Mouse (Mus musculus) liver, embryonic 13.5 days (tissue): ENCODE measurements at regions not wholly inside any gene's neighbourhood (a gene's known extent, or its start where the extent isn't known, plus 50 kb on each side); places are given as distances from the start of the nearest gene placed in this dataset.

Experiments used
- ATAC-seq: fragments of 200-750 bp; cut with Nextera tagmentation; 2 replicates; pipeline ENCODE4 v1.8.0; 2017; ENCODE audit warnings: low read depth, mild to moderate bottlenecking, moderate number of reproducible peaks, moderate library complexity
- DNase-seq: peaks from one replicate; pipeline ENCODE4 v3.0.0; 2022
- H3K27ac ChIP-seq: fragments of 300-500 bp; sonication (generic); 2 replicates; pipeline ENCODE4 v1.5.1; 2015; ENCODE audit warnings: moderate library complexity, mild to moderate bottlenecking, inconsistent platforms
- H3K27me3 ChIP-seq: fragments of 300-500 bp; sonication (generic); 2 replicates; pipeline ENCODE4 v1.6.1; 2015; ENCODE audit warnings: mild to moderate bottlenecking, inconsistent platforms
- H3K36me3 ChIP-seq: fragments of 300-500 bp; sonication (generic); 2 replicates; pipeline ENCODE4 v1.6.1; 2015; ENCODE audit warnings: mild to moderate bottlenecking, inconsistent platforms
- H3K4me1 ChIP-seq: fragments of 300-500 bp; sonication (generic); replicated peaks from 2 replicates; pipeline ENCODE4 v1.6.1; 2015; ENCODE audit warnings: inconsistent platforms
- H3K4me2 ChIP-seq: fragments of 300-500 bp; sonication (generic); 2 replicates; pipeline ENCODE4 v1.6.1; 2015; ENCODE audit warnings: inconsistent platforms, mild to moderate bottlenecking, moderate library complexity
- H3K4me3 ChIP-seq: fragments of 300-500 bp; sonication (generic); replicated peaks from 2 replicates; pipeline ENCODE4 v1.5.1; 2015; ENCODE audit warnings: mild to moderate bottlenecking, inconsistent platforms
- H3K9ac ChIP-seq: fragments of 300-500 bp; sonication (generic); 2 replicates; pipeline ENCODE4 v1.6.1; 2015; ENCODE audit warnings: mild to moderate bottlenecking, inconsistent platforms
- H3K9me3 ChIP-seq: fragments of 300-500 bp; sonication (generic); replicated peaks from 2 replicates; pipeline ENCODE4 v1.6.1; 2016; ENCODE audit warnings: inconsistent platforms
- WGBS: fragments of 180-500 bp; shearing (Covaris S2); methylation state at CpG from one replicate; pipeline ENCODE4 v1.1.7; 2015; ENCODE audit not compliant: insufficient replicate concordance; 5-methylcytosine and 5-hydroxymethylcytosine counted together

DNA sequence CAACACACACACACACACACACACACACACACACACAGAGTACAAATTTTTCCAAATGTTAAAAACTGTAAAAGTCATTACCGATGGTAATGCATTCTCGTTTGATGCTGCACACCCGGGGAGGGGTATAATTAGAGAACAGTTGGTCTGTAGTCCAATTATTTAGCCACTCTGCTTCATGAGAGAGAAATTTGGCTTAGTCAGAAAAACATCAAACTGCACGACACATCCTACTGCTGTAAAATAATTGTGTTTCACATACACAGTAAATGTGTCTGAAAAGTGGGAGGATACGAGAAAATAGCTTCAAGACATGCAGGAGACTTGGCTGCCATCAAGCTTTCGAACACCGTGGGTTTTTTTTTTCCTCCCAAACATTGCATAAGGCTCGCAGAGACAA lies 194.5 kb upstream of the Tox3 start:
- 65% methylated on average over 8 of the region's 8 CpGs for WGBS
- no peaks in the 10 kb centered on the region for H3K4me1 ChIP-seq
- H3K27me3 ChIP-seq = no peaks in the 10 kb centered on the region
- 0 out of 2 replicates have a peak, but pooled peaks cover 6% of the 10 kb centered on the region for H3K9me3 ChIP-seq
- H3K27ac ChIP-seq = no peak overlapping the region
- DNase-seq (no peak), ATAC-seq (no peak)
- H3K36me3 ChIP-seq = no peaks in the 10 kb centered on the region
- no peak overlapping the region for H3K4me3 ChIP-seq
- H3K9ac ChIP-seq = no peak overlapping the region
- no peak overlapping the region for H3K4me2 ChIP-seq

DNA sequence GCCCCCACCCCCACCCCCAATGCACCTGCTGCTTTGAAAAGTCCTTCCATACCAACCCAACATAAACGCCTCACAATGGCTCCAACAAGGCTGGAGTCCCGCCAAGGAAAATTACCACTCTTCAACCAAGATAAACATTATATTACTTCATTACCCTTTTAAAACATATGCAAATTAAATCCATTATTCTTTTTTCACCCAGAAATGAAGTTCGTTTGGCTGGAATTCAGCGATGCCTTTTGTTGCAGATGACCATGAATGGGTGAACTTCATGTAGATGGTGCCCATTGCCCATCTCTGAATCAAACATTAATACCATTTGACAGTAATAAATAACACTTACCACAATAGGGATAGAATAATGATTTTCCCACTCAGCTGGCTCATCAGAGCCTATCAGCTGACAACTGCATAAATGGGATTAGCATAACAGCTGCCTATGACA lies 188.1 kb upstream of the Tox3 start:
- Histone ChIP-seq H3K27me3 (no peaks in the 10 kb centered on the region), H3K4me3 (no peak overlapping the region), H3K9ac (no peak overlapping the region), H3K9me3 (0 out of 2 replicates have a peak, but pooled peaks cover 9% of the 10 kb centered on the region), H3K4me1 (no peaks in the 10 kb centered on the region), H3K36me3 (no peaks in the 10 kb centered on the region), H3K4me2 (no peak overlapping the region), H3K27ac (no peak overlapping the region)
- 70% methylated on average over 4 of the region's 4 CpGs for WGBS
- DNase-seq (no peak), ATAC-seq (no peak)

- Histone ChIP-seq H3K4me1 (no peaks in the 10 kb centered on the region), H3K36me3 (no peaks in the 10 kb centered on the region), H3K27ac (no peak overlapping the region), H3K4me3 (no peak overlapping the region), H3K9me3 (0 out of 2 replicates have a peak, but pooled peaks cover 9% of the 10 kb centered on the region), H3K4me2 (no peak overlapping the region), H3K27me3 (no peaks in the 10 kb centered on the region), H3K9ac (no peak overlapping the region)
- ATAC-seq (no peak), DNase-seq (no peak)
- 62% methylated on average over 8 of the region's 8 CpGs for WGBS
Measured at GRCm38 (mm10) chr8:90535515-90536156, 187.5 kb upstream of the Tox3 start.

DNA sequence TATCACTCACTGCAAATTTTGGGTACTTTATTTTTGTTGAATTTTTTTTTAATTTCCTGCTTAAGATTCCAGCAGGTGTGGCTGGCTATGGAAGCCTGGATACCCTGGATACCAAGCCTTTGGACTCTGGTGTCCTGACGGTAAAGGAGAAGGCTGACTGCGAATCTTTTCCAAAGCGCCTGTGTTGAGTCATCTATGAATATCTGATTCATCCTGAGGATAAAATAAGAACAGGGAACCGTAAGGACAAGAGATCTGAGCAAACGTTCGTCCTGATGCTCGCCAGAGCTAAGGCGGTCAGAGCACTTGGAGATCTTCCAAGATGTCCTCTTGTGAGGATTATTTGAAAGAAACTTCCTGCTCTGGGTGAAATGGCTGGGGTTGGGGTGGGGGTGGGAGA lies 173.2 kb upstream of the Tox3 start:
- no peak for ATAC-seq

GRCm38 (mm10) chr8:90520186-90520585 lies 172.0 kb upstream of the Tox3 start:
- H3K36me3 ChIP-seq = no peaks in the 10 kb centered on the region
- no peak for DNase-seq
- no peaks in the 10 kb centered on the region for H3K4me1 ChIP-seq
- no peaks in the 10 kb centered on the region for H3K27me3 ChIP-seq
- no peaks in the 10 kb centered on the region for H3K9me3 ChIP-seq
- H3K27ac ChIP-seq = no peak overlapping the region
- no peak overlapping the region for H3K9ac ChIP-seq
- WGBS = 41% methylated on average over 4 of the region's 4 CpGs
- no peak for ATAC-seq
- H3K4me2 ChIP-seq = no peak overlapping the region
- H3K4me3 ChIP-seq = no peak overlapping the region

More for the DNA sequence above, 173.2 kb upstream of the Tox3 start:
- Histone ChIP-seq H3K4me2 (no peak overlapping the region), H3K27me3 (no peaks in the 10 kb centered on the region), H3K36me3 (no peaks in the 10 kb centered on the region), H3K9me3 (no peaks in the 10 kb centered on the region), H3K9ac (no peak overlapping the region), H3K27ac (no peak overlapping the region), H3K4me3 (no peak overlapping the region), H3K4me1 (no peaks in the 10 kb centered on the region)
- no peak for DNase-seq
- WGBS = 77% methylated on average over 8 of the region's 8 CpGs

DNA sequence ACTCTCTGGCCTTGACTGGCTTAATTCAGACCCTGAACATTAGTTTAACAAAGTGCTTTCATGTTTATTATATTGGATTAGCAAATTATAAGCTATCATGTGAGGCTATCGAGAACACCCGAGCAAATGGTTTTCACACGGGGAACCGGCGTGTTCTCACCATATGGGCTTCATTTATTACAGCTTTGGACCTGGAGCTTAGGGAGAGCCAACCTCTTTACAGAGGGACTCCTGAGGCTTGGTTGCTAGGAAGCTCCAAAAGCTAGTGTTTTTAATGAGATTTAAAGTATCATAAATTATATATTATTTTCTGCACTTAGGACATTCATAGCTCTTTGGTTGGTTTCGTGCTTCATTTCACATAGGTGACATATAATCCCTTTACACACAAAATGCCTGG lies 171.4 kb upstream of the Tox3 start:
- no peak overlapping the region for H3K27ac ChIP-seq
- no peak for DNase-seq

GRCm38 (mm10) chr8:90514191-90514590 lies 166.0 kb upstream of the Tox3 start:
- no peak overlapping the region for H3K4me2 ChIP-seq
- H3K9ac ChIP-seq = no peak overlapping the region
- H3K4me1 ChIP-seq = no peaks in the 10 kb centered on the region
- WGBS = 32% methylated on average over 3 of the region's 3 CpGs
- DNase-seq = no peak
- H3K9me3 ChIP-seq = no peaks in the 10 kb centered on the region
- no peak overlapping the region for H3K27ac ChIP-seq
- H3K36me3 ChIP-seq = no peaks in the 10 kb centered on the region
- ATAC-seq = no peak
- H3K27me3 ChIP-seq = no peaks in the 10 kb centered on the region
- no peak overlapping the region for H3K4me3 ChIP-seq

More for the DNA sequence above, 171.4 kb upstream of the Tox3 start:
- no peak overlapping the region for H3K4me2 ChIP-seq
- no peaks in the 10 kb centered on the region for H3K27me3 ChIP-seq
- ATAC-seq = no peak
- 78% methylated on average over 6 of the region's 6 CpGs for WGBS
- no peak overlapping the region for H3K9ac ChIP-seq
- no peaks in the 10 kb centered on the region for H3K36me3 ChIP-seq
- no peaks in the 10 kb centered on the region for H3K9me3 ChIP-seq
- no peak overlapping the region for H3K4me3 ChIP-seq
- no peaks in the 10 kb centered on the region for H3K4me1 ChIP-seq

- no peak for ATAC-seq
Measured at GRCm38 (mm10) chr8:90513601-90514000, 165.5 kb upstream of the Tox3 start.

DNA sequence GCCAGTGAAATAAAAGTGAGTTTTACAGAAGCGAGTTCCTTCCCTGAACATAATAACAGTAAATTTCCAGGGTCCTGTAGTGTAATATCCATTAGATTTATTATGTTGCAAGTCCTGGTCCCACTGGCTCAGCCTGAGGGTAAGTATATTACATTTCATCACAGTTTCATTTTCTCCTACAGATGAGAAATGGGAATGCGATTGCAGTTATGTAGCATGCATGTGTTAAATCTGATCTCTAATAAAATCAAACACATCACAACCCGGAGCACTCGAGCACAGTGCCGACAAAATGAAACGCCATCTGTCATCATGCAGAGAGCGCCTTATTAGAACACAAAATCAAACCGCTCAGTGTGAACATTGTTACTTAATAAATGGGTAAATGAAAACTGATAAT lies 165.0 kb upstream of the Tox3 start:
- H3K36me3 ChIP-seq = no peaks in the 10 kb centered on the region
- 78% methylated on average over 8 of the region's 8 CpGs for WGBS
- ATAC-seq = no peak

More at GRCm38 (mm10) chr8:90513601-90514000, 165.5 kb upstream of the Tox3 start:
- H3K36me3 ChIP-seq = no peaks in the 10 kb centered on the region
- no peak overlapping the region for H3K4me2 ChIP-seq
- no peak for DNase-seq
- WGBS = 80% methylated on average over 4 of the region's 4 CpGs
- no peaks in the 10 kb centered on the region for H3K4me1 ChIP-seq
- H3K9ac ChIP-seq = no peak overlapping the region
- H3K27me3 ChIP-seq = no peaks in the 10 kb centered on the region
- H3K9me3 ChIP-seq = no peaks in the 10 kb centered on the region
- no peak overlapping the region for H3K27ac ChIP-seq
- H3K4me3 ChIP-seq = no peak overlapping the region

DNA sequence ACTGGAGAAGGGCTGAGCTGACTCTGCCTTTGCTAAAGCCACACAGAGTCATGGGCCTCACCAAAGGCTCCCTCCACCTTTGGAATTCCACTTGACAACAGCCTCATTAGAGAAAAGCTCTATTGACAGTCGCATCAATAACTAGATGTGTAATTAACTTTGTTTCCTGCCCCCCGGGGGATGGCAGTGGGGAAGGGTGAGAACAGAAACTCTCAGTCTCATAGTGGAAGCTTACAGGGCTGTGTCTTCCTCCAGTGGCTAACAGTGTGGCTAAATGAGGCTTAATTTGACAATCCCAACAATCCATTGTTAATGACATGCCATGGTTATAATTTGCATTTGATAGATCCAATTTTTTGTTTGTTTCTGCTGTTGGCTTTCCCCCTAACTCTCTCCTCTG lies 164.5 kb upstream of the Tox3 start:
- H3K4me1 ChIP-seq = no peaks in the 10 kb centered on the region
- no peak overlapping the region for H3K4me2 ChIP-seq
- no peak overlapping the region for H3K9ac ChIP-seq
- H3K36me3 ChIP-seq = no peaks in the 10 kb centered on the region
- H3K27me3 ChIP-seq = no peaks in the 10 kb centered on the region
- 40% methylated on average over 2 of the region's 2 CpGs for WGBS
- ATAC-seq (no peak), DNase-seq (no peak)
- no peak overlapping the region for H3K4me3 ChIP-seq
- H3K27ac ChIP-seq = no peak overlapping the region
- H3K9me3 ChIP-seq = no peaks in the 10 kb centered on the region

More for the DNA sequence above, 165.0 kb upstream of the Tox3 start:
- no peak overlapping the region for H3K27ac ChIP-seq
- no peak overlapping the region for H3K9ac ChIP-seq
- DNase-seq = no peak
- no peaks in the 10 kb centered on the region for H3K4me1 ChIP-seq
- H3K4me2 ChIP-seq = no peak overlapping the region
- no peak overlapping the region for H3K4me3 ChIP-seq
- no peaks in the 10 kb centered on the region for H3K27me3 ChIP-seq
- no peaks in the 10 kb centered on the region for H3K9me3 ChIP-seq

- WGBS = 66% methylated on average over 5 of the region's 5 CpGs
Measured at GRCm38 (mm10) chr8:90504521-90504920, 156.4 kb upstream of the Tox3 start.

GRCm38 (mm10) chr8:90503306-90503705 lies 155.2 kb upstream of the Tox3 start:
- no peaks in the 10 kb centered on the region for H3K27me3 ChIP-seq
- WGBS = 24% methylated on average over 2 of the region's 2 CpGs

More at GRCm38 (mm10) chr8:90504521-90504920, 156.4 kb upstream of the Tox3 start:
- H3K27me3 ChIP-seq = no peaks in the 10 kb centered on the region
- no peaks in the 10 kb centered on the region for H3K9me3 ChIP-seq
- H3K27ac ChIP-seq = no peak overlapping the region
- no peaks in the 10 kb centered on the region for H3K36me3 ChIP-seq
- DNase-seq (no peak), ATAC-seq (no peak)
- no peak overlapping the region for H3K4me3 ChIP-seq
- no peak overlapping the region for H3K4me2 ChIP-seq
- no peak overlapping the region for H3K9ac ChIP-seq
- H3K4me1 ChIP-seq = no peaks in the 10 kb centered on the region

More at GRCm38 (mm10) chr8:90503306-90503705, 155.2 kb upstream of the Tox3 start:
- Histone ChIP-seq H3K9me3 (no peaks in the 10 kb centered on the region), H3K36me3 (no peaks in the 10 kb centered on the region), H3K9ac (no peak overlapping the region), H3K4me3 (no peak overlapping the region), H3K27ac (no peak overlapping the region), H3K4me1 (no peaks in the 10 kb centered on the region), H3K4me2 (no peak overlapping the region)
- no peak for DNase-seq
- ATAC-seq = no peak
